Mouse (Mus musculus) cerebellum, postnatal 4 days (tissue): ENCODE results near the gene Tcl1b1.
"Not testable (repeated sequence)": the region's sequence is repeated elsewhere in the genome, so short reads cannot be mapped to it uniquely, and the experiment has no call there.

Source experiments
- DNase-seq, 2 experiments: peaks; one replicate each; pipeline ENCODE4 v3.0.0; 2022; ENCODE audit warnings: low spot score in 2 of 2, mixed read lengths in 1 of 2

Gene Tcl1b1

DNA sequence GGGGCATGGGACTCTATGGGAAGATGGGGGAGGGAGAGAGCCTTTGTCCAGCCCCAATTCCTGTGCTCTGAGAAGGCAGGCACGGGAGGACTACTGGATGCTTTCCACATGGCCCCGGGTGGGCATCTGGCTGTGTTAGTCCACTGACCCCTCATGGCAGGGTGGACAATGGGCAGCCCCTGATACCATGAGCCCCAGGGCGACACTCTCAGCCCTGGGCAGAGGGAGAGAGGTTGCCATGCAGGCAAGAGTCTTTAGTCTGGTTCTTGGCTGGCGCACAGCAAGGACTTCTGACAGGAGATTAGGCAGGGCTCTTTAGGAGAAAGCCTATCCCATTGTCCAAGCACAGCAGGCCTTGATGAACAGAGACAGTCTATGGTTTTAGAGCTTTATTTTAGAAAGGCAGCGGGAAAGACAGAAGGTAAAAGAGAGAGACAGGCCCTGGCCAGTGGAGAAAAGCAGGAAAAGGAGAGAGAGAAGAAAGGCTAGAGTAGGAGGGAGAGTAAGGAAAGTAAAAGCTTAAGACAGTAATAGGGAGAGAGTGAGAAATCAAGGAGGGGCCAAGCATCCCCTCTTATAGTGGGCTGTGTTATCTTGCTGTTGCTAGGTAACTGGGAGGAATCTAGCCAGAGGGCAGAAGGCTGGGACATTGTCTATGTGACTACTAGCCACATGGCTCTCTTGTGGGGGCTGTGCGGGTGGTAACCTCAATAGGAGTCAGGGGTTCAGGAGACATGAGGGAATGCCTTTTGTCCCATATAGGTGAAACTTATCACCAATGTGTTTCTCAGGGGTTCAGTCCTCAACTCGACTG is 40.4 kb downstream of the Tcl1b1 start:
- not testable (repeated sequence) for DNase-seq

GRCm38 (mm10) chr12:105201657-105202056 is 42.2 kb downstream of the Tcl1b1 start, which contains the start of gene Tcl1b4:
Tcl1b4 (plus strand) TSS chr12:105201957.
- DNase-seq: not testable (repeated sequence)

- DNase-seq: no peak
These were observed 47.6 kb downstream of the Tcl1b1 start for GRCm38 (mm10) chr12:105207071-105207470.

- DNase-seq: no peak
These were observed 49.0 kb downstream of the Tcl1b1 start for GRCm38 (mm10) chr12:105208441-105208840.

DNA sequence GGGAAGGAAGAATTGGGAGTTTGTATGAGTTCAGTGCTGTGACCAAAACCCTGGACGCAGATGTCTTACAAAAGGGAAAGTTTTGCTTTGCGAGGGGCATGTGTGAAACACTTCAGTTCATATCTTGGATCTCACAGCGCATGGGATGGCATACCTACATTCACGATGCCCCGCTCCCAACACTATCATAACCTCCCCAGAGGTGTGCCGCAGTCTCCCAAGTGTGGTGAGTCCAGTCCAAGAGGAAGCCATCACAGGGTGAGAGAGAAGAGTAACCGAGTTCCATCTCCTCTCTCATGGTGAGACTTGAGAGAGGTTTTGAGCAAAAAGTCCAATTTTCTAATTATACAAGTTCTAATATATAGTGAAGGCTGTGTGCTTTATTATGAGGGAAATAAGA is 49.7 kb downstream of the Tcl1b1 start:
- no peak for DNase-seq
